Mouse (Mus musculus): ENCODE measurements around the gene Mtf2. TPM values are rescaled to one million over a fixed set of nuclear protein-coding genes. Genes with fewer than 3 reads are reported as not detected.

Mtf2 gene
- polyA plus RNA-seq, 1 experiment, result 58.9 TPM

- no peaks in the 10 kb centered on the region for H3K36me3 ChIP-seq (ENCODE audit: control insufficient read depth, insufficient read depth, low read length)
- H3K4me3 ChIP-seq (ENCODE audit: control insufficient read depth, insufficient read depth, low read length), result no peak overlapping the region
- TF ChIP-seq CTCF (IDR thresholded peaks at IDR 0.05; ENCODE audit: borderline replicate concordance, control insufficient read depth, extremely low read depth, insufficient read depth, low read length, poor library complexity), result no peak
- no peak for TF ChIP-seq POLR2A (IDR thresholded peaks at IDR 0.05; ENCODE audit: control insufficient read depth, extremely low read depth, insufficient read depth, low read length, poor library complexity)
- WGBS, result 96% methylated on average over 2 of the region's 2 CpGs
- no peaks in the 10 kb centered on the region for H3K27me3 ChIP-seq (ENCODE audit: control insufficient read depth, insufficient read depth, low read length)
- DNase-seq, result peak; percentile 15
- no peaks in the 10 kb centered on the region for H3K4me1 ChIP-seq (replicated peaks; ENCODE audit: control insufficient read depth, insufficient read depth, low read length)
- H3K27ac ChIP-seq (ENCODE audit: control insufficient read depth, insufficient read depth, low read length), result no peak overlapping the region
Measured at GRCm38 (mm10) chr5:108029968-108030367, 35.5 kb upstream of the Mtf2 start.

GRCm38 (mm10) chr5:108031267-108031666 lies 34.2 kb upstream of the Mtf2 start:
- Histone ChIP-seq H3K4me1 (replicated peaks; ENCODE audit: control insufficient read depth, insufficient read depth, low read length) (no peaks in the 10 kb centered on the region), H3K27ac (ENCODE audit: control insufficient read depth, insufficient read depth, low read length) (no peak overlapping the region), H3K27me3 (ENCODE audit: control insufficient read depth, insufficient read depth, low read length) (no peaks in the 10 kb centered on the region), H3K4me3 (ENCODE audit: control insufficient read depth, insufficient read depth, low read length) (no peak overlapping the region), H3K36me3 (ENCODE audit: control insufficient read depth, insufficient read depth, low read length) (no peaks in the 10 kb centered on the region)
- WGBS, result 92% methylated on average over 4 of the region's 4 CpGs
- TF ChIP-seq CTCF (IDR thresholded peaks at IDR 0.05; ENCODE audit: borderline replicate concordance, control insufficient read depth, extremely low read depth, insufficient read depth, low read length, poor library complexity) (no peak), POLR2A (IDR thresholded peaks at IDR 0.05; ENCODE audit: control insufficient read depth, extremely low read depth, insufficient read depth, low read length, poor library complexity) (no peak)
- no peak for DNase-seq

GRCm38 (mm10) chr5:108034194-108034593 lies 31.3 kb upstream of the Mtf2 start:
- Histone ChIP-seq H3K4me1 (replicated peaks; ENCODE audit: control insufficient read depth, insufficient read depth, low read length) (no peaks in the 10 kb centered on the region), H3K4me3 (ENCODE audit: control insufficient read depth, insufficient read depth, low read length) (no peak overlapping the region), H3K36me3 (ENCODE audit: control insufficient read depth, insufficient read depth, low read length) (no peaks in the 10 kb centered on the region), H3K27ac (ENCODE audit: control insufficient read depth, insufficient read depth, low read length) (no peak overlapping the region), H3K27me3 (ENCODE audit: control insufficient read depth, insufficient read depth, low read length) (no peaks in the 10 kb centered on the region)
- 36% methylated on average over 4 of the region's 4 CpGs for WGBS
- TF ChIP-seq CTCF (IDR thresholded peaks at IDR 0.05; ENCODE audit: borderline replicate concordance, control insufficient read depth, extremely low read depth, insufficient read depth, low read length, poor library complexity) (no peak), POLR2A (IDR thresholded peaks at IDR 0.05; ENCODE audit: control insufficient read depth, extremely low read depth, insufficient read depth, low read length, poor library complexity) (no peak)
- DNase-seq, result no peak

GRCm38 (mm10) chr5:108035523-108035922 lies 30.0 kb upstream of the Mtf2 start:
- DNase-seq, result no peak

GRCm38 (mm10) chr5:108042061-108042460 lies 23.4 kb upstream of the Mtf2 start:
- Histone ChIP-seq H3K27ac (ENCODE audit: control insufficient read depth, insufficient read depth, low read length) (no peak overlapping the region), H3K27me3 (ENCODE audit: control insufficient read depth, insufficient read depth, low read length) (no peaks in the 10 kb centered on the region), H3K4me3 (ENCODE audit: control insufficient read depth, insufficient read depth, low read length) (no peak overlapping the region), H3K4me1 (replicated peaks; ENCODE audit: control insufficient read depth, insufficient read depth, low read length) (peaks cover 2% of the 10 kb centered on the region; the same call in 1 of the 2 replicates), H3K36me3 (ENCODE audit: control insufficient read depth, insufficient read depth, low read length) (no peaks in the 10 kb centered on the region)
- no peak for DNase-seq
- WGBS, result 95% methylated on average over 5 of the region's 5 CpGs
- TF ChIP-seq POLR2A (IDR thresholded peaks at IDR 0.05; ENCODE audit: control insufficient read depth, extremely low read depth, insufficient read depth, low read length, poor library complexity) (no peak), CTCF (IDR thresholded peaks at IDR 0.05; ENCODE audit: borderline replicate concordance, control insufficient read depth, extremely low read depth, insufficient read depth, low read length, poor library complexity) (no peak)

More at GRCm38 (mm10) chr5:108035523-108035922, 30.0 kb upstream of the Mtf2 start:
- H3K4me1 ChIP-seq (replicated peaks; ENCODE audit: control insufficient read depth, insufficient read depth, low read length), result no peaks in the 10 kb centered on the region
- WGBS, result 25% methylated on average over 2 of the region's 2 CpGs
- TF ChIP-seq POLR2A (IDR thresholded peaks at IDR 0.05; ENCODE audit: control insufficient read depth, extremely low read depth, insufficient read depth, low read length, poor library complexity) (no peak), CTCF (IDR thresholded peaks at IDR 0.05; ENCODE audit: borderline replicate concordance, control insufficient read depth, extremely low read depth, insufficient read depth, low read length, poor library complexity) (no peak)
- H3K36me3 ChIP-seq (ENCODE audit: control insufficient read depth, insufficient read depth, low read length), result no peaks in the 10 kb centered on the region
- H3K27ac ChIP-seq (ENCODE audit: control insufficient read depth, insufficient read depth, low read length), result no peak overlapping the region
- no peaks in the 10 kb centered on the region for H3K27me3 ChIP-seq (ENCODE audit: control insufficient read depth, insufficient read depth, low read length)
- H3K4me3 ChIP-seq (ENCODE audit: control insufficient read depth, insufficient read depth, low read length), result no peak overlapping the region

GRCm38 (mm10) chr5:108043908-108044307 lies 21.6 kb upstream of the Mtf2 start:
- no peaks in the 10 kb centered on the region for H3K36me3 ChIP-seq (ENCODE audit: control insufficient read depth, insufficient read depth, low read length)
- no peak for TF ChIP-seq CTCF (IDR thresholded peaks at IDR 0.05; ENCODE audit: borderline replicate concordance, control insufficient read depth, extremely low read depth, insufficient read depth, low read length, poor library complexity)
- no peak for TF ChIP-seq POLR2A (IDR thresholded peaks at IDR 0.05; ENCODE audit: control insufficient read depth, extremely low read depth, insufficient read depth, low read length, poor library complexity)
- DNase-seq, result no peak
- no peak overlapping the region for H3K4me3 ChIP-seq (ENCODE audit: control insufficient read depth, insufficient read depth, low read length)
- no peaks in the 10 kb centered on the region for H3K27me3 ChIP-seq (ENCODE audit: control insufficient read depth, insufficient read depth, low read length)
- WGBS, result 13% methylated on average over 1 of the region's 1 CpGs
- H3K27ac ChIP-seq (ENCODE audit: control insufficient read depth, insufficient read depth, low read length), result no peak overlapping the region
- H3K4me1 ChIP-seq (replicated peaks; ENCODE audit: control insufficient read depth, insufficient read depth, low read length), result peaks cover 5% of the 10 kb centered on the region

- no peak overlapping the region for H3K4me3 ChIP-seq (ENCODE audit: control insufficient read depth, insufficient read depth, low read length)
- peak; percentile 53 for DNase-seq
- H3K4me1 ChIP-seq (replicated peaks; ENCODE audit: control insufficient read depth, insufficient read depth, low read length), result peaks cover 15% of the 10 kb centered on the region
- H3K27ac ChIP-seq (ENCODE audit: control insufficient read depth, insufficient read depth, low read length), result peak overlapping the region; percentile 84
- TF ChIP-seq CTCF (IDR thresholded peaks at IDR 0.05; ENCODE audit: borderline replicate concordance, control insufficient read depth, extremely low read depth, insufficient read depth, low read length, poor library complexity) (no peak), POLR2A (IDR thresholded peaks at IDR 0.05; ENCODE audit: control insufficient read depth, extremely low read depth, insufficient read depth, low read length, poor library complexity) (no peak)
- H3K27me3 ChIP-seq (ENCODE audit: control insufficient read depth, insufficient read depth, low read length), result no peaks in the 10 kb centered on the region
- H3K36me3 ChIP-seq (ENCODE audit: control insufficient read depth, insufficient read depth, low read length), result no peaks in the 10 kb centered on the region
- 0% methylated on average over 3 of the region's 3 CpGs for WGBS
Measured at GRCm38 (mm10) chr5:108049711-108050268, 15.7 kb upstream of the Mtf2 start.
